Mouse (Mus musculus) ES-E14 (cell line): ENCODE measurements around the gene Rtl8c.

ENCODE experiments used
- CHD2 ChIP-seq: IDR thresholded peaks from 2 replicates; pipeline ENCODE4 v1.6.1; 2014; ENCODE audit warnings: mild to moderate bottlenecking, low read depth, low read length, inconsistent platforms
- HCFC1 ChIP-seq: IDR thresholded peaks from 2 replicates; pipeline ENCODE4 v1.6.1; 2012; ENCODE audit warnings: low read length, inconsistent platforms, borderline replicate concordance; ENCODE audit not compliant: insufficient read depth
- ZNF384 ChIP-seq: IDR thresholded peaks from 2 replicates; pipeline ENCODE4 v1.6.1; 2012; ENCODE audit warnings: low read depth, low read length, inconsistent platforms

- no peak for TF ChIP-seq CHD2
- TF ChIP-seq ZNF384: no peak
- TF ChIP-seq HCFC1: no peak
Measured at GRCm38 (mm10) chrX:53607242-53608121, at the start of gene Rtl8c.
